Mouse (Mus musculus): ENCODE data around the gene Mical2.

Gene Mical2

DNA sequence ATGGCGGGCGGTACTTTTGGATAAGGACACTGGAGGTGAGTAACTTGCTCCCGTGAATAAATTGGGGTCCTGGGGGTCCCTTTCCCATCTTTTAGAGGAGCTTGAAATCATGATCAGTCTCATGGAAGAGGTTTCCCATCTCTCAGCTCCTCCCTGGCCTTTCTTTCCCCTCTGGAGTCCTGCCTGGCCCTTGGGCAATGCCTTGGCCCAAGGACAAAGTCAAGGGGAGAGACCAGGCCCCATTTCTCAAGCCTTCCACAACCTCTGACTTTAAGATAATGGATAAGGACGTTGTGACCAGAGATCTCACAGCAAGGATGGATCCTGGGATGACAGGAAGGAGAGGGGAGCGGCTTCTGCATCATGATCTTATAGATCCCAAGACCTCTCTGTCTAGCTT lies 152.4 kb downstream of the Mical2 start:
- H3K36me3 ChIP-seq (ENCODE audit: control insufficient read depth, insufficient read depth, low read length, poor library complexity, severe bottlenecking), result no peaks in the 10 kb centered on the region
- no peak for DNase-seq (ENCODE audit: low read depth, low spot score)

GRCm38 (mm10) chr7:112378476-112378875 lies 152.8 kb downstream of the Mical2 start:
- Histone ChIP-seq H3K27me3 (ENCODE audit: control insufficient read depth, insufficient read depth, low read length, poor library complexity, severe bottlenecking) (no peaks in the 10 kb centered on the region), H3K36me3 (ENCODE audit: control insufficient read depth, insufficient read depth, low read length, poor library complexity, severe bottlenecking) (no peaks in the 10 kb centered on the region)
- DNase-seq (ENCODE audit: low read depth, low spot score), result no peak

More for the DNA sequence above, 152.4 kb downstream of the Mical2 start:
- no peaks in the 10 kb centered on the region for H3K27me3 ChIP-seq (ENCODE audit: control insufficient read depth, insufficient read depth, low read length, poor library complexity, severe bottlenecking)

DNA sequence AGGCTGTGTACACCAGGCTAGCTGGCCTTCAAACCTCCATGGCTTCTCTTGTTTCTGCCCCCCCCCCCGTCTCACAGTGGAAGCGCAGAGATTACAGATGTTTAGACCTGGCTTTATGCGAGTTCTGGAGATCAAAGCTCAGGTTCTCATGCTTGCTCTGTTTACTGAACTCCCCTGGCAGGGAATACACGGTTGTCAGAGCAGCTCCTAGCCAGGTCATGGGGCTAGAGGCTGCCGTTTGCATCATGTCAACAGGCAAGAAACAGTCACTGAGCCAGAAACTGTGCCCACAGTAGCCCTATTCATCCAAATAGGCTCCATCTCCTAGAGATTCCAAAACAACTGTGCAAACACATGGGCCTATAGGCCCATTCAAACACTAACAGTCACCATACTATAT lies 160.9 kb downstream of the Mical2 start:
- H3K27me3 ChIP-seq (ENCODE audit: control insufficient read depth, insufficient read depth, low read length, poor library complexity, severe bottlenecking), result no peaks in the 10 kb centered on the region
- no peak for DNase-seq (ENCODE audit: low read depth, low spot score)
- H3K36me3 ChIP-seq (ENCODE audit: control insufficient read depth, insufficient read depth, low read length, poor library complexity, severe bottlenecking), result no peaks in the 10 kb centered on the region

GRCm38 (mm10) chr7:112387876-112388275 lies 162.2 kb downstream of the Mical2 start:
- no peak for DNase-seq (ENCODE audit: low read depth, low spot score)
- no peaks in the 10 kb centered on the region for H3K36me3 ChIP-seq (ENCODE audit: control insufficient read depth, insufficient read depth, low read length, poor library complexity, severe bottlenecking)
- H3K27me3 ChIP-seq (ENCODE audit: control insufficient read depth, insufficient read depth, low read length, poor library complexity, severe bottlenecking), result no peaks in the 10 kb centered on the region

DNA sequence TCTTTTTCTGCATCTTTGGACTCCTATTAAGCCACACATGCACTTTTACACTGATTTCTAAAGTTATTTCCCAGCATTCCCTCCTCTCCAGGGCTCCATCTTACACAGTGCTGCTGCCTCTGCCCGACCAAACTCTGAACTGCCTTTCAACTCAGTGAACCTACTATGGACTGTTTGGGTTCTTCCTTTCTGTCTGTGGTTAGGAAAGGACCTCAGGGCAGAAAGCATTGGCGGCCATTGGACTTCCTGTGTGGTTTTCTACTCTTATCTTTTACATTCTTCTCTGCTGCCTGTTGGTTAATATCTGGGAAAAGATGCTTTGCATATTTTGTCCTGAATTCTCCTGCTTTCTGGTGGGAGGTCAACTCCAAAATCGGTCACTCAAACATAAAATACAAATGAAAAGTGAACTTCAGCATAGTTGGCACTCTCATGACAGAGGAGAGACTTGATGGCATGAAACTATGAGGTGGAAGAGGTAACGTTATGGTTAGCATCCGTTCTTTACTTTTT lies 162.8 kb downstream of the Mical2 start:
- DNase-seq (ENCODE audit: low read depth, low spot score), result no peak

DNA sequence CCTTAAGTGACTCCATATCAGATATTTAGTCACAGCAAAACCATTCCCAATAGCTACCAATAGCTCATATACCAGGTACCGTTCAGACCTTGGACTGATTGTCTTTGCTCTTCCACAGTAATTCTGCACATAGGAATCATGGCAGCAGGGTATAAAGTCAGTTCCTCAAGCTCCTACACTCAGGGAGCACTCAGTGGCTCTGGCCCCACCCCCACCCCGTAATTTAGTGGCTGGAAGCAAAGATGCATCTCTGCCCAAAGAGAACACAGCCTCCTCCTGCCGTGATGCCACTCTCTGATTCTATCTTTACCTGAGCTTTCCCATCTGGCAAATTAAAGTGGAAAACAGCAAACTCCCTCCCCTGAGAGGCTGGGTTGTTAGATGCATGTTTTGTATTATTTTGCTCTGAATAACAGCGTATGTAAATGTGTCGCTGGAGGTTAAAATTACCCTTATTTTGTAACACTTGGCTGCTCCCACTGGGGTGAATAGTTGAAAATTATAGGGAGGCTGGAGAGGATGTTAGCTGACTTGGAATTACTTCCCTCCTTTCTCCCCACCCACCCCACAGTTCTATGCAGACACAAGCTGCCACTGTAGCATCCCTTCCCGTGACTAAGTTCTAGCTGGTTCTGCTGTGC lies 164.1 kb downstream of the Mical2 start:
- H3K27me3 ChIP-seq (ENCODE audit: control insufficient read depth, insufficient read depth, low read length, poor library complexity, severe bottlenecking), result no peaks in the 10 kb centered on the region
- H3K36me3 ChIP-seq (ENCODE audit: control insufficient read depth, insufficient read depth, low read length, poor library complexity, severe bottlenecking), result no peaks in the 10 kb centered on the region
- DNase-seq (ENCODE audit: low read depth, low spot score), result no peak

More for the DNA sequence above, 162.8 kb downstream of the Mical2 start:
- Histone ChIP-seq H3K36me3 (ENCODE audit: control insufficient read depth, insufficient read depth, low read length, poor library complexity, severe bottlenecking) (no peaks in the 10 kb centered on the region), H3K27me3 (ENCODE audit: control insufficient read depth, insufficient read depth, low read length, poor library complexity, severe bottlenecking) (no peaks in the 10 kb centered on the region)

GRCm38 (mm10) chr7:112390252-112390936 lies 164.7 kb downstream of the Mical2 start:
- DNase-seq (ENCODE audit: low read depth, low spot score), result no peak
- no peaks in the 10 kb centered on the region for H3K27me3 ChIP-seq (ENCODE audit: control insufficient read depth, insufficient read depth, low read length, poor library complexity, severe bottlenecking)
- H3K36me3 ChIP-seq (ENCODE audit: control insufficient read depth, insufficient read depth, low read length, poor library complexity, severe bottlenecking), result no peaks in the 10 kb centered on the region

DNA sequence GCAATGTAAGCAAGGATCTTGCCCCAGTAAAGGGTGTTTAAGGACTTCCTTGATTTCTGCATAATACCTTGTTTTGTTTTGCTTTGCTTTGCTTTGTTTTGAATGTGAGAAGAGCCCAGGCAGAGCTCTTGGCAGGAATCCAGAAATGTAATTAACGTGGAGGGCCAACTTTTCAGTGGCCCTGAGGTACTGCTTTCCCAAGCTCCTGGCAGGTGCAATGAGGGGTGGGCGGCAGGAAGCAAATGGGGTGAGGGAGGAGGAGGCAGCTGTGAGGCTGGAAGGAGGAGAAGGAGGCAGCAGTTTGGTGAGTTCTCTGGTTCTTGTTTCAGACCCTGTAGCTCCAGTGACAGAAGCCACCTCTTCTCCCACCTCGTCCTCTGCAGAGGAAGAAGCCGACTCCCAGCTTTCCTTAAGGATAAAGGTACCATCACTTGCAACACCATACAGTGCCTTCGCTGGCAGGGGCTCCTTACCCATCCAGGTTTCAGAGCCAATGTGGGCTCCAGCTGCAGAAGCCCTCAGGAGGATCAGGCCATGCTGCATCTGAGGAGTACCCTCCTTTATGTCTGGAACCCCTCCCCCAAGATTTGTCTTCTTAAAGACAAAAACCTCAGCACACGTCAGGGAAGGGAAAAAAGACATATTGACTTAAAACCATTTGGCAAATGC lies 165.4 kb downstream of the Mical2 start:
- H3K27me3 ChIP-seq (ENCODE audit: control insufficient read depth, insufficient read depth, low read length, poor library complexity, severe bottlenecking), result no peaks in the 10 kb centered on the region
- no peak for DNase-seq (ENCODE audit: low read depth, low spot score)
- H3K36me3 ChIP-seq (ENCODE audit: control insufficient read depth, insufficient read depth, low read length, poor library complexity, severe bottlenecking), result no peaks in the 10 kb centered on the region

- no peaks in the 10 kb centered on the region for H3K27me3 ChIP-seq (ENCODE audit: control insufficient read depth, insufficient read depth, low read length, poor library complexity, severe bottlenecking)
Observed at GRCm38 (mm10) chr7:112397786-112398185, 172.1 kb downstream of the Mical2 start.

GRCm38 (mm10) chr7:112399425-112400170 lies 173.9 kb downstream of the Mical2 start:
- DNase-seq (ENCODE audit: low read depth, low spot score), result no peak
- no peaks in the 10 kb centered on the region for H3K36me3 ChIP-seq (ENCODE audit: control insufficient read depth, insufficient read depth, low read length, poor library complexity, severe bottlenecking)
- H3K27me3 ChIP-seq (ENCODE audit: control insufficient read depth, insufficient read depth, low read length, poor library complexity, severe bottlenecking), result no peaks in the 10 kb centered on the region

More at GRCm38 (mm10) chr7:112397786-112398185, 172.1 kb downstream of the Mical2 start:
- no peaks in the 10 kb centered on the region for H3K36me3 ChIP-seq (ENCODE audit: control insufficient read depth, insufficient read depth, low read length, poor library complexity, severe bottlenecking)
- no peak for DNase-seq (ENCODE audit: low read depth, low spot score)

GRCm38 (mm10) chr7:112400175-112400574 lies 174.5 kb downstream of the Mical2 start:
- DNase-seq (ENCODE audit: low read depth, low spot score), result peak; percentile 36

DNA sequence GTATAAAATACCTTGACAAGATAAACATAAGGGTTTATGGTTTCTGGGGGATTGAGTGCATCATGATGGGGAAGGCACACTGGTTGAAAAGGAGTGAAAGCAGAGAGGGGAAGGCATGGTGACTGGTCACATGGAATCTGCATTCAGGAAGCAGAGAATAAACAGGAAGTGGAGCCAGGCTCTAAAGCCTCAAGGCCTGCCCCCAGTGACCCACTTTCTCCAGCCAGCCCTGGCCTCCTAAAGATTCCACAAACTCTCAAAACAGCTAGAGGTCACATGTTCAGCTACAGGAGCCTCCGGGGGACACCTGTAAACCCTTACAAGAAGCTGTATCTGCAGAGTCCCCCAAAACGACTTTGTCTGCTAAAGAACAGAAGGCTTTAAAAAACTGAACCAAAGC lies 179.4 kb downstream of the Mical2 start:
- no peaks in the 10 kb centered on the region for H3K36me3 ChIP-seq (ENCODE audit: control insufficient read depth, insufficient read depth, low read length, poor library complexity, severe bottlenecking)
- H3K27me3 ChIP-seq (ENCODE audit: control insufficient read depth, insufficient read depth, low read length, poor library complexity, severe bottlenecking), result no peaks in the 10 kb centered on the region
- DNase-seq (ENCODE audit: low read depth, low spot score), result no peak

More at GRCm38 (mm10) chr7:112400175-112400574, 174.5 kb downstream of the Mical2 start:
- H3K27me3 ChIP-seq (ENCODE audit: control insufficient read depth, insufficient read depth, low read length, poor library complexity, severe bottlenecking), result no peaks in the 10 kb centered on the region
- no peaks in the 10 kb centered on the region for H3K36me3 ChIP-seq (ENCODE audit: control insufficient read depth, insufficient read depth, low read length, poor library complexity, severe bottlenecking)

DNA sequence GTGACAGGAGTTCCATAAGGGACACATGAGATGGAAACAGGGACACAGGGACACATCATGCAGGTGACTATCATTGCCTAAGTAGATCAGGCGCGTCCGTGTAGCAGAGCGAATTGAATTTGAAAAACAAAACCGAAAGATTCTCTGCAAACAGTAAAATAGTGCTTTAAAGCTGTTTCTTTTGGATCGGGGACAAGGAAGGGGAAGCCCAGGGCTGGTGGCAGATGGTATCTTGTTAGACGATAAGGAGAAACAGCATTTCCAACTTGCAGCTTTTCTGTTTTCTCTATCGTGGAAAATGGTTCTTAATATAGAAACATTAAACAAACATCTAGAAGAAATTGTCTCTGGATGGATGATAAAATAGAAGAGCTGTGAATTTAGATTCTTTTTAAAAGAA lies 179.9 kb downstream of the Mical2 start:
- no peaks in the 10 kb centered on the region for H3K27me3 ChIP-seq (ENCODE audit: control insufficient read depth, insufficient read depth, low read length, poor library complexity, severe bottlenecking)
- DNase-seq (ENCODE audit: low read depth, low spot score), result no peak
- no peaks in the 10 kb centered on the region for H3K36me3 ChIP-seq (ENCODE audit: control insufficient read depth, insufficient read depth, low read length, poor library complexity, severe bottlenecking)

DNA sequence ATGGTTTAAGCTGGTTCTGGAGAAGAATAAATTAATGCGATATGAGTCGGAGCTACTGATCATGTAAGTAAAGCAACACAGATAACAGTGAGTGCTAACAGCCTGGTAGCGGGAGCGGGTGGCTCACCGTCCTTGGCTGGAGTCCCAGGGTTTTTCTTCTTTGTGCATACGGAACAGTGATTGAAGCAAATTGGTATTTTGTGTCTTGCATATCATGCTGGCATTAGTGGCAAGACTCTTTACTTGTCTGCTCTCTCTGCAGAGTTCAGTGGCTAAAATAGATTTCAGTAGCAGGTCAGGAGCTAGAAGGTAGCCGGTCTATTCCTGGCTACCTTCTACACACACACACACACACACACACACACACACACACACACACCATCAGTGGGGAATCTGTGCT lies 181.9 kb downstream of the Mical2 start:
- Histone ChIP-seq H3K27me3 (ENCODE audit: control insufficient read depth, insufficient read depth, low read length, poor library complexity, severe bottlenecking) (no peaks in the 10 kb centered on the region), H3K36me3 (ENCODE audit: control insufficient read depth, insufficient read depth, low read length, poor library complexity, severe bottlenecking) (no peaks in the 10 kb centered on the region)
- no peak for DNase-seq (ENCODE audit: low read depth, low spot score)

Measured in splenic B cell, adult 2 months (primary cell).